Mouse (Mus musculus) CH12.LX (cell line): ENCODE data around the gene Snx30.

Experiments
- CTCF ChIP-seq, 2 experiments: IDR thresholded peaks in 1 of 2; conservative IDR thresholded peaks in 1 of 2; 2 replicates each; pipeline ENCODE4 v1.5.1; 2011 to 2012; ENCODE audit warnings: low read depth in 2 of 2, low read length in 2 of 2, improper control_type of control experiment in 1 of 2, inconsistent platforms in 1 of 2, mild to moderate bottlenecking in 1 of 2, moderate library complexity in 1 of 2
- EP300 ChIP-seq: IDR thresholded peaks from 2 replicates; pipeline ENCODE4 v1.6.1; 2011; ENCODE audit warnings: low read length, improper control_type of control experiment
- JUND ChIP-seq: conservative IDR thresholded peaks from 2 replicates; pipeline ENCODE4 v1.6.1; 2011; ENCODE audit warnings: low read depth, low read length, improper control_type of control experiment
- MEF2A ChIP-seq: IDR thresholded peaks from 2 replicates; pipeline ENCODE4 v1.6.1; 2014; ENCODE audit warnings: low read depth, mild to moderate bottlenecking, inconsistent platforms, low read length, improper control_type of control experiment, borderline replicate concordance
- POLR2A ChIP-seq: IDR thresholded peaks from 2 replicates; pipeline ENCODE4 v1.6.1; 2011; ENCODE audit warnings: low read depth, mild to moderate bottlenecking, improper control_type of control experiment, low read length
- SMC3 ChIP-seq: IDR thresholded peaks from 2 replicates; pipeline ENCODE4 v1.6.1; 2011; ENCODE audit warnings: low read depth, low read length, improper control_type of control experiment
- UBTF ChIP-seq: IDR thresholded peaks from 2 replicates; pipeline ENCODE4 v1.6.1; 2012; ENCODE audit warnings: low read depth, mild to moderate bottlenecking, inconsistent platforms, low read length, improper control_type of control experiment, moderate library complexity
- USF2 ChIP-seq: conservative IDR thresholded peaks from 2 replicates; pipeline ENCODE4 v1.6.1; 2011; ENCODE audit warnings: low read depth, low read length, improper control_type of control experiment
- ZNF384 ChIP-seq: IDR thresholded peaks from 2 replicates; pipeline ENCODE4 v1.6.1; 2012; ENCODE audit warnings: low read depth, low read length, improper control_type of control experiment, inconsistent platforms

GRCm38 (mm10) chr4:59805968-59806878 is 583 bp downstream of the Snx30 start:
- no peak for TF ChIP-seq POLR2A
- no peak for TF ChIP-seq EP300
- TF ChIP-seq MEF2A, result peak; percentile 36; the same call in 1 of the 2 replicates
- TF ChIP-seq SMC3, result no peak
- TF ChIP-seq CTCF (conservative IDR thresholded peaks at IDR 0.05 in 1 of 2, IDR thresholded peaks at IDR 0.05 in 1 of 2; ENCODE audit: low read depth in 2 of 2, low read length in 2 of 2), result no peak
- TF ChIP-seq JUND, result no peak
- TF ChIP-seq ZNF384, result peak; percentile 85
- TF ChIP-seq USF2, result peak; percentile 37; the same call in 1 of the 2 replicates
- TF ChIP-seq UBTF, result no peak; the same call in none of the 2 replicates
